Mouse (Mus musculus) kidney, postnatal 25 days (tissue): ENCODE measurements around the gene Exoc6.

Experiments used
- DNase-seq, 2 experiments: peaks; one replicate each; pipeline ENCODE4 v3.0.0; 2021; ENCODE audit warnings: mixed read lengths in 2 of 2

The Exoc6 gene

DNA sequence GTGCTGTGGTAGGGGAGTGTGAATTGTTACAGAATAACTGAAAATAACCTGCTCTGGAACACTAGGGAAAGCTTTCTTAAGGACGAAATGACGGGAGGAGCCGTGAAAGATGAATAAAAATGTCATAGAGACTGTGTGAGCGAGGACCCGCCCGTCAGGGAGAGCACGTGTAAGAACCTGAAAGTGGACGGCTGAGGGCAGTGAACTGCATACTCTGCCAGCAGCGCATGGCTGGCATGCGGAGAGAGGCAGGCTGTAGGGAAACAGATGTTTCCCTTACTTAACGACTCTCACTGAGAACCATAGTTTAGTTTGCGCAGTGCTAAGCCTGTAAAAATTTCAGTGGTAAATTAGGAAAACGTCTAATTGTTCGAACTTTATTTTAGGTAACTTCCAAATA lies 35.0 kb downstream of the Exoc6 start:
- DNase-seq = no peak

DNA sequence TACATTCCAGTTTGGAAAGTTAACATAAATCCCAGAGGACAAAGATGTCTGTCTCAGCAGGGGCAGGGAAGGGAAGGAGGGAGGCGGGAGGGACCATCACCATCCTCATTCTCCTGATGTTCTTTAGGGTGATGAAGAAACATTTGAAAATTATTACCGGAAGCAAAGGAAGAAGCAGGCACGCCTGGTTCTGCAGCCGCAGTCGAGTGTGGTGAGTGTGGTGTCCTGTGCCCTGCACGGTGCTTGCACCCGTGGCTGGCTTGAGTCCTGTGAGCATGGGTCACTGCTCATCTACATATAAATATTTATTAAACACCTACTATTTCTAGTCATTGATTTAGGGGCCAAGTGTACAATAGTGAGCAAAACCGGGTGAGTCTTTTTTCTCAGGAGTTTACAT lies 35.5 kb downstream of the Exoc6 start:
- peak in 1 of 2 experiments; percentile 46 for DNase-seq

DNA sequence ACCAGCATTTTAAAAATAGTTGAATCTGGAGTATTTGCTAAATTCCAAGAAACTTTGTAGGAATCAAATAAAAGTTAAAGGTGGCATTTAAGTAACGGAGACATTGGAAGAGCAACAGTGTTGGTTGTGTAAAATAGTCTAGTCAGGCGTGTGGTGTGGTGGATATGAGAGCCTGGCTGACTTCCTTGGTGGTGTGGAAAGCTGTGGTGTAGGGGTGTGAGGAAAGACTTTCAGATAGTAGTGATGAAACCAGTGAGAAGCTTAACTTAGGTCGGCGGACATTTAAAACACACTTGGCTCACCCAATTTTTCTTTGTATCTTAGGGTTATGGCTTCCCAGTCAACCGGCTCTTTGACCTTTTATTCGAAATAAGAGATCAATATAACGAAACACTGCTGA lies 40.3 kb downstream of the Exoc6 start:
- DNase-seq = no peak

DNA sequence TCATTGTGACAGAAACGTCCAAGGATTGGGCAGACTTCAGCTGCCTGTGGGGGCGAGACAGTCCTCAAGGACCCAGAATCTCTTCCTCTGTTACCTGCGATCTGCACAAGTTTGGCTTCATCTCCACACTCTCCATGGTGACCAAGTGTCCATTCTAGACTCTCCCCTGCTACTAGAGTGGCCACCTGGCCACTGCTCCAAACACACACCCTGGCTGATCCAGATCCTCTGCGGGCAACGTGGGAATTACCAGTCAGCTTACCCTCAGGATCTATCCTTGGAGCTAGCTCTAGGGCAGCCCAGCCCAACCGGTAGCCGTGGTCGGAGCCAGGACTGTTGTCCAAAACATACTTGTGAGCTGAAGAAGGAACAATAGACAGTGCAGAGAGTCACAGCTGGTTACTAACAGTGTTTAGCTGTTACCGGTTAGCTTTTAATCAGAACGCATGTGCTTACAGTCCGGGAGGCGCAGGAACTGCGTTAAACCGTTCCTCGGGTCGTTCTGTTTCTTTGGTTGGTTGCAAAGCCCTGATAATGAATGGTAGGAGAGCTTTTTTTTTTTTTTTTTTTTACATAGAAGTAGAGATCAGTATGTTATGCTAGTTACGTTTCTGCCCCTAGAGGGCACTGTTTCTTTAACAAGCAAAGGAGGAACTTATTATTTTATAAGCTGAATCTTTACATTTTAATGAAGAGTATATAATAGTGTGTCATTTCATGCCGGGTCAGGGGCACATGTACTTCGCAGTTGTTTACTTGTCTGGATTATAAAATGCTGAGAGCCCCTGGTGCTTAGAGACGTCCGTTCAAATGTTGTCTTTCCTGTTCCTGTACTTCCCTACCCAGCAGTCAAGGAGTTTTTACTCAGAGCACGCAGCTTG lies 52.0 kb downstream of the Exoc6 start:
- DNase-seq = peak in 1 of 2 experiments; percentile 70

DNA sequence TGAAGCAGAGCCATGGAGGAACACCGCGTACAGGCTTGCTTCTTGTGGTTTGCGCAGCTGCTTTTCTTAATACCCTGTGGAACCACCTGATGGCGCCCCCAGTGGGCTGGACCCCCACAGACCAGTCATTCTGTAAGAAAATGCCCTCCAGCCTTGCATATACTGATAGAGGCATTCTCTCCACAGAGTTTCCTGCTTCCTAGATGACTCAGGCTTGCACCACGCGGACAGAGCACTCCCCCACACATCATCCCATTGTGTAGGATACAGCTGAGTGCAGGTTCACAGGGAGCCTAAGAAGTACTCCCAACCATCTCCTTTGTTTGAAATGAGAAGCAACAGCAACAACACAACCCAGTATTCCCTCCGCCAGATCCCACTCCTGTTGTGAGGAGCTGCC lies 59.8 kb downstream of the Exoc6 start:
- no peak for DNase-seq

DNA sequence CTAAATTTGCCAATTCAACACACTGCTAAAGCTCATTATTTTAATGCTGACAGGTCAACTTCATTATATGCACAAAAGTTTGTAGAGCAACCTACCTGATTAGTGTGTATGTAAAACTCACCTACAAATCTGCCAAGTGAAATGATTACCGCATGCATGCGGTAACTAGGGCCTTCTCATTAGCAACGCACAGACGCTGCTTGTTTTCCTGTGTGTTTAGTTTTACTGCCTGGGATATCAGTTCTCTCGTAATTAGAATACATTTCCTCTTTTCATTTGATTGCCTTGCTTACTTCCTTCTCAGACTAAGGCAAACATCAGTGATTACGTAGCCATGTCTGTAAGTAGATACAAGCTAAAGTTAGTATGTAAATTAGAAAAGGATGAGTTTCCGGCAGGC lies 62.7 kb downstream of the Exoc6 start:
- DNase-seq = no peak

DNA sequence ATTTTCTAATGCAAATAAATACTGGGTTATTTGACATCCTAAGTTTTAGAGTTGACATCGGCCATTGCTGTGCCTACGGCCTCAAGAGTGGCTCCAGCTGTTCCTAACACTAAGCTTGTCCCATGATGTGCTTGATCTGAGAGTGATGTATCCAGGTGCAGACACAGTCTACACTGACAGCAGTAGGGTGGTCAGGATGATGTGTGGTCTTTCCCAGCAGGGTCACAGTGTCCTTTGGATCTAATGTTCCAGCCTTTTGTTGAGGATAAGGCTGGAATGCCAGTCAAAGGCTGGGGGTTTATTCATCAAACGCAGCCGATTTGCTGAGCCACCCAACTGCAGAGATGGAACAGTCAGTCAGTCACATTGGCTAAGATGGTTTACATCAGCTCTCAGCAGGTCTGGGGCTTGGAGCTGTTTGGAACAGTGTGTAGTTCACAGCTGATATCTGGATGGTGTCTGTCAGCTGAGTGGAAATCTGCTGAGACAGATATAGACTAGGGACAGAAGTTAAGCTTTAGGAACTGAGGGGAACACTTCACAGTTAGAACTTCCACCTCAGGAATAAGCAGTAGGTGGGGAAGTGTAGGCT lies 64.9 kb downstream of the Exoc6 start:
- no peak for DNase-seq

DNA sequence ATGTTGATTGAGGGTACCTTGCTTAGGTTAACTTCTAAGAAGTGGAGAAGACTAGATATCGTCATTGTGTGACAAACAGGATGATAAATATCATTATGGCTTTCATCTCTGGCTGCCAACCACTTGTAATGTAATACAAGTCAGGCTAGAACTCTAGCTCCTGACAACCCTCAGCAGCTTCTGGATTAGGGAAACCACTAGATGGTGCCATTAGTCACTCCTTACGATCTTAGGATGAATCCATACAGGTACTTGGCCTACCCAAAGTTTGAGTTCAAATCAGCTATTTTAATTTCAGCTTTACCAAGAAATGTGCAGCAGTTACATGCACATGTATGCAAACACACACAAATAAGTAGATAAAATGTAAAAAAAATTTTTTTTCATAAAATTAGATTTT lies 97.8 kb downstream of the Exoc6 start:
- no peak for DNase-seq

DNA sequence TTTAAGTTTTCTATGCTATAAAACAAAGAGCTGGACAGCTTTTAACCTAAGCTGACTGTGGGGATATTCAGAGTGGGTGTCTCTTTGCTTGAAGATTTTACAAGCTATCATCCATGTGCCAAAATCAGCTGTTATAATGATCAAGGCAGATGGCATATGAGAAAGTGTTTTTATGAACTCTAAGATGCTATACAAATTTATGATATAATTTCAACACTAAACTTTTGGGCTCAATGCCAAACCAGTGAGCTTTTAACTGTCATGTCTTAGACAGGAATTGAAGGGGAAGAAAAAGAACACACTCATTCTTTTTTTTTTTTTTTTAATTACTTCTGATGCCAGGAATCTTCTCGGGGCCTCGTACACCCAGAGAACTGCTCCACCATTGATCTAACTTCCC lies 100.3 kb downstream of the Exoc6 start:
- DNase-seq = no peak

DNA sequence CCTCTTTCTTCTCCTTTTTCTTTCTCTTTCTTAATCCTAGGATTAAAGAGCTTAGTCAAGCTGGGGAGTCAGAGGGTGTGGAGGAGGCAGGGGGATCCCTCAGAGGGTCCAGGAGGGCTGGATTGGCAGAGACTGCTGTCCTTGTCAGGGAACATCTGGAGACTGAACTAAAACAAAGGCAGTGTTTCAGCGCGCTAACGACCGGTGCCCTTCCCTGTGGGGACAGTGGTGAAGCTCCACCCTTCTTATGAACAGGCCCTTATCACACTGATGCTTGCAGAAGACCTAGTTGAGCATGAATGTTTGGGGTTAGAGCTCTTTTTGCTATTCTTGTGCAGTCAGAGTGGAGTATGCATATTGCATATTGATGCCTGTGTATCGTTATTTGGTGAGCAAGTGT lies 103.8 kb downstream of the Exoc6 start:
- DNase-seq = no peak

DNA sequence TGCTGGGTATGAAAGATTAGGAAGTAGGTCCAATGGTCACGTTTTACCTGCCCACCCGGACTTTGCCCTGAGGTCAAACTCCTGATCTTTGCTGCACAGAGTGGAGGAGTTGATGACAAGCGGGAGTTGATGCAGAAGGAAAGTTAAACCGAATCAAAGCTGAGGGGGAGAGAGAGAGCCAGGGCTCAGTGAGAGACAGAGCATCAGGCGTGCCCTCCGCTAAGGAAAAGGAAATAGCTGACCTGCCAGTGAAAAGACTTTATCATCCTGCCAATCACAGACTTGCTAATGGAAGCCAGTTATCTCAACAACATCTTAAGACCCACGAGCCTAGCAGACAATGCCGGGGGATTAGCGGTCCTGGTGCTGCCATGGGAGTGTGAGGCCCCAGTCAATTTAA lies 106.2 kb downstream of the Exoc6 start:
- DNase-seq = peak; percentile 76 to 78

DNA sequence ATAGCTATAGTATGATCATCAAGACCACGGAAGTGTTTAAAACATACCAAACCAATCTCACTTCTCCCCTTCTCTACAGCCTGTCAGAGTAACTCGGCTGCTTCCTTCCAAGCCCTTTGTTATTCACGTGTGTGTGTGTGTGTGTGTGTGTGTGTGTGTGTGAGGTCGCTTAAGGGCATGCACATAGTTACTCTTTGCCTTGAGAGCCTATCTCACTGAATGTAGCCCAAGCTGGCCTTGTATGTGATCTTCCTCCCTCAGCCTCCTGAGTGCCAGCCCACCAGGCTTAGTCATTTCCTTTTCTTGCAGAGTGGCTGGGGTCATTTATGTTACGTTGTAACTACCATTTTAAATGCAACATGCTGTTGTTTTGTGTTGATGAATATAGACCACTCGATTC lies 115.0 kb downstream of the Exoc6 start:
- no peak for DNase-seq

DNA sequence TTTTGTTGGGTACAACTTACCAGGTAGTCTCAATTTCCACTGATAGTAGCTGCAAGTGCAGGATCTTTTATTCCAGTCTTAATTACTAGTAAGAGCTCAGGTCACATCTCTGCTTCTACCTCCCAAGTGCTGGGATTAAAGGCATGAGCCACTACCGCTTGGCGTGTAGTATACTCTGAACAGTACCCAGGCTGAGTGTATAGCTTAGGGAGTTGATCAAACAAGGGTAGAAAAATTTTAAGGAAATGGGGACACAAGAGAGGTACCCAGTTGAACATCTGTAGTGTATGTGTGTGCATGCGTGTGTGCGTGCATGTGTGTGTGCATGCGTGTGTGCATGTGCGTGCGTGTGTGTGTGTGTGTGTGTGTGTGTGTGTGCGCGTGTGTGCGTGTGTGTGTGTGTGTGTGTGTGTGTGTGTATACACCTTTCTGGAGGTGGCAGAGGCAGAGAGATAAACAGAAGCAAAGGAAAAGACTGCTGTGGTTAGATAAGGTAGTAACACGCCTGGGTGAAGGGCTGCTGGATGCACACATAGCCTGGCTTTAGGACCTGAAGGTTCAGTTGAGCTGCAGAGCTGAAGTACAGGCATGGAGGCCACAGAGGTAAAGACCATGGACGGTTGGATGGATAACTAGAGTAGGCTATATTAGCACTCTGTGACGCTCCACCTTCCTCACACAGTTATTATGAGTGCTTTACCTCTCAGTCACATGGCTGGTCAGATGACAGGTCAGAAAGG lies 117.8 kb downstream of the Exoc6 start:
- DNase-seq = no peak

DNA sequence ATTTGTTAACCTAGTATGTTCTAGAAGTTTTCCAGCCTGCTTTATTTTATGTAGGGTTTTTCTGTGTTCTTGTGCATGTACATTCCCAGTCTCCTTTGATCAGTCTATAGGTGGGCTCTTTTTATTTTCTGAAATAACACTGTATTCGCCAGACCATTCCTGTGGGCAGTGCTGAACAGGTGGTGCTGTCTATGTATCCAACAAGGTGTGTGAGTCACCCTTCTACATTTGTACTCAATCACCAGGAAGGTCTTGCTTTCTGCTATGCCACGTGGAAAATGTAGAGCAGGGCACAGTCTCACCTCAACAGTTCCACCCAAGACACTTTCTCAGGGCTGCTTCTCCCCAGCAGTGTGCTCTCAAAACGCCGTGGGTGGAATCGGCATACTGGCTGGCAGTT lies 118.4 kb downstream of the Exoc6 start:
- DNase-seq = no peak

DNA sequence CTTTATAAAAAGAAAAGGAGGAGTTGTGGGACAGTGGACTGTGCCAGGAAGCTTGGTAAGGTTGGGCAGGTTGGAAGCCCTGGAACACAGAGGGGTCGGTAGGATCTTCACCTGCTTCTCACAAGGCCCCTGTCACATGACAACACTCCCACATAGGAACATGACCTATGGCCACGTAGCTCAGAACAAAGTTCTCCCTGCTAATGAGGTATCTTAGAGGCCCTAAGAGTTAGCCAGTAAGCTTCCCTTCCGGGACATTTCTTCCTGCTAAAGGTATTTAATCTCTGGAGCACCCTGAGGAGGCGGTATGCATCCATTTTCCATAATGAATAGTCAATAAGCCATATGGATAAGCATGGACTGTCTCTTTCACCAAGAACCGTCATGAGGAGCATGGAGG lies 119.3 kb downstream of the Exoc6 start:
- DNase-seq = no peak

DNA sequence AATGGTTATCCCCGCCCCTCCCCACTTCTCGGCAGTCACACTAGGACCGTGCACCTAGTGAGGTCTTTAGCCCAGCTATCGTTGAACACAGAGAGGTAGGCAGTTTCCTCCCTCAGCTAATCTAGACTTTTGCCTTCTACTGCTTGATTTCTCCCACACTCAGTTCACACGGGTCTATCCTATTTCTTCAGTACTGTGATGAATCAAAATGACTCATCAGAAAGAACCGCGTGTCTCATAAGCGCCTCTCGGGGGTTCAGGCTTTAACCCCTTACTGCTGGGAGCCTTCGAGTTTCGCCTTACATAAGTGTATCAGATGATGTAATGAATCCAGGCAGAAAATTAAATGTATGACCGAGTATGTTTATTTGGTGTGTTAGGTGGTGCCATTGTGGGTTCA lies 123.2 kb downstream of the Exoc6 start:
- DNase-seq = no peak

DNA sequence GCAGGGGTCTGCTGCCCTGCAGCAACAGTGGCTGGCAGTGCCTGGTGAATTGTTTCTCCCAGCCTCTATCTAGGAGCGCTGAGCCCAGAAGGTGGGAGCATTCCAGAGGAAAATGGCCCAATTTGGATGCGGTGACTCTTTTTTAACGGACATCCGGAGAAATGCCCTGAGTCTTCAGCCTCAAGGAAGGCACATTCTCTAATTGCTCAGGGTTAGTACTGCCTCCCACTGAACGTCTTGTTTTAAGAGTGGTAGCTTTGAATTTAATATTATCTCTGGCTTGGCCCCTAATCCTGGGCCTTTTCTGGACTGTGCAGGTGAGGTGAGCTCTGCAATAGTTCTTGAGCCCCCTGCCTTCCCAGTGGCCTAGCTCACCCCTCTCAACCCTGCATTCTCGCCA lies 135.1 kb downstream of the Exoc6 start, which contains the start of gene Cyp26c1:
Gene Cyp26c1, plus strand, starts transcription at position 301 of the 400 bp plus-strand sequence.
- no peak for DNase-seq

DNA sequence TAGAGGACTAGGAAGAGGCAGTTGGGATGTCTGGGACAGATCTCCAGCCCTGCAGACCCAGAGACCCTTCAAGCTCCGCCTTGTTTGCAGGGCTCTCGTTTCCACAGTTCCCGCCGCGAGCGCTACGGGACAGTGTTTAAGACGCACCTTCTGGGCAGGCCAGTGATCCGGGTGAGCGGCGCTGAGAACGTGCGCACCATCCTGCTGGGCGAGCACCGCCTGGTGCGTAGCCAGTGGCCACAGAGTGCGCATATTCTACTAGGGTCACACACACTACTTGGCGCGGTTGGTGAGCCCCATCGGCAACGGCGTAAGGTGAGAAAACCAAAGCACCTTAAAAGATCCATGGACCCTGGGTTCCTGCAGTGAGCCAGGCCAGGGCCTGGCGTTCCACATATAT lies 136.1 kb downstream of the Exoc6 start:
- DNase-seq = no peak

DNA sequence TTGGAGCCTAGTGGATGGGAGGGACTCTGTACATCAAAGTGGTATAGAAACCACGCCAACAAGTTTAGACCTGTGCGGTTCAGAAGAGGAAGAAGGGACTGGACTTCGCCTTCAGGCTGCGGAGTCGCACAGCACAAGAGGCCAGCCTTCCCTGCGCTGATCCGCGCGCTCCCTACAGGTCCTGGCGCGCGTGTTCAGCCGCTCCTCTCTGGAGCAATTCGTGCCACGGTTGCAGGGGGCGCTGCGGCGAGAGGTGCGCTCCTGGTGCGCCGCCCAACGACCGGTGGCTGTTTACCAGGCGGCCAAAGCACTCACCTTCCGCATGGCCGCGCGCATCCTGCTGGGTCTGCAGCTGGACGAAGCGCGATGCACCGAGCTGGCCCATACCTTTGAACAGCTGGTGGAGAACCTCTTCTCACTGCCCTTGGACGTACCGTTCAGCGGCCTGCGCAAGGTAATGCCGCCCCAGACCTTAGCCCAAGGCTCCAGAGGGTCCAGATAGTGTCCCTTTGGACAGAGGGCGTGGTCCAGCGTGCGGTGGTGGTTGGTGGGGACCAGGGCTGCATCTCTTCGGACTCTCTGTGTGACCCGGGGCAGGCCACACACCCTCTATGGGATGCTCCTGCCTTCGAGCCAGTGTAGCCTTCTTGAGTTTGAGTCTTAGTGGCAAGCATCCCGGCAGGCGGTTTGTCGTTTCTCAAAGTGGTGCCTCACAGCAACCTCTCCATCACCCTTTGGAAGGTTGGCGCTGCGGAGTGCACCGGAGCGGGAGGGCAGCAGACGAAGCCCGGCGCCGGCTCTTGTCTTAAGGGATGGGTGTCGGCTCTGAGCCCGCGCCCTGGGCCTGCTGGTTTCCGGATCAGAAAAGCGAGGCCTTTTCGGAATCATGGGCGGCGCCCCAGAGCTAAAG lies 137.0 kb downstream of the Exoc6 start:
- DNase-seq = no peak

DNA sequence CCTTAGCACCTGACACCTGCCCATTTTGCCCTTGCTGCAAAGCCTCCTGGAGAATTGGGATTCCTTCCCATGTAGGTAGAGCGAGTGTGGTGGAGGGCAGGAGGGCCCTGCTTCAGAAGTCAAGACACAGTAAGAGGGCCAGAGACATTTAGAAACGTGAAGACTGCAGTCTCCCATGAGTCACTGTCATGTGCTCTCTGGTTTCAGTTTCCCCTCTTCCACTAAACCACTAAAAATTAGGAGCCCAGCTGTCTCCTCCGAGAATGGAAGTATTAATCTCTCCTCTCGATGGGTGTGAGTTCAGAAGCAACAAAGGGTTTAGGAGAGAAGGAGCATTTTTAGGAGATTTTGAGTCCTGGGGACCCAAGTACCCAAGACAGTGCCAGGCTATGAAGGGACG lies 139.3 kb downstream of the Exoc6 start:
- DNase-seq = no peak

DNA sequence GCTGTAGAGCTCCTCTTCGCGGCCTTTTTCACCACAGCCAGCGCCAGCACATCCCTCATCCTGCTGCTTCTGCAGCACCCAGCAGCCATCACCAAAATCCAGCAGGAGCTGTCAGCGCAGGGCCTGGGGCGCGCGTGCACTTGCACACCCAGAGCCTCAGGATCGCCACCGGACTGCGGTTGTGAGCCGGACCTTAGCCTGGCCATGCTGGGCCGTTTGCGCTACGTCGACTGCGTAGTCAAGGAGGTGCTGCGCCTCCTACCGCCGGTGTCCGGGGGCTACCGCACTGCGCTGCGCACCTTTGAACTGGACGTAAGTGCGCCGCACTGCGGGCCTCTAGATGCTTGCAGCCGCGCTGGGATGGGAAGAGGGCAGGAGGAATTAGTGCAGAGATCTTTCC lies 140.5 kb downstream of the Exoc6 start:
- no peak for DNase-seq

DNA sequence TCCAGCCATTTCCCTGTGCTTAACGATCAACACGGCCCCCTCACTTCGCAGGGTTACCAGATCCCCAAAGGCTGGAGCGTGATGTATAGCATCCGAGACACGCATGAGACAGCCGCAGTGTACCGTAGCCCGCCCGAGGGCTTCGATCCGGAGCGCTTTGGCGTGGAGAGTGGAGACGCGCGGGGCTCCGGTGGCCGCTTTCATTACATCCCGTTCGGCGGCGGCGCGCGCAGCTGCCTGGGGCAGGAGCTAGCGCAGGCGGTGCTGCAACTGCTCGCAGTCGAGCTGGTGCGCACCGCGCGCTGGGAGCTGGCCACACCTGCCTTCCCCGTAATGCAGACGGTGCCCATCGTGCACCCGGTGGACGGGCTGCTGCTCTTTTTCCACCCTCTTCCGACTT lies 142.7 kb downstream of the Exoc6 start:
- DNase-seq = no peak

DNA sequence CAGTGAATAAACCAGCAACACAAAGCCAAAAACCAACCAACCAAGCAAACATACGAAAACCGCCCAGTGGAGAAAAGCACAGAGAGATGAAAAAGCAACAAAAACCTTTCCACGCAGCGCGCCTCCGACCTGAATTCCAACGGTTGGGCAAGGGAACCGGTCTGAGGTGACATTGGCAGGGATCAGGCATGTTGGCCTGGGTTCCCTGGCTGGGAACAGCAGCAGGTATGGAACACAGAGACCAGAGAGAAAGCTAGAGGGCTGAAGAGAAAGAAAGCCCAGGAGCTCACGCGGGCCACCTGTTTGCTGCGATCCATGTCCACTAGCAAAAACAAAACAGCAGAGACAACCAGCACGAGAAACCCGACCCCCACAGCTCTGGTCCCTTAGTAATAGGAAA lies 144.9 kb downstream of the Exoc6 start:
- DNase-seq = no peak
